Mouse (Mus musculus): ENCODE results near the gene Sell. TPM values are rescaled to one million over a fixed set of nuclear protein-coding genes. Genes with fewer than 3 reads are reported as not detected.
"Not testable (repeated sequence)": the region's sequence is repeated elsewhere in the genome, so short reads cannot be mapped to it uniquely, and the experiment has no call there.

Gene Sell
- under 1 TPM in 1 of 4 experiments, not detected in 3; 0.20 TPM for total RNA-seq (2022)

- DNase-seq (ENCODE audit: low spot score in 2 of 2): no peak
Measured at GRCm38 (mm10) chr1:164061925-164062324, at the start of gene Sell. Gene Sell (plus strand): TSS chr1:164061982.

- DNase-seq (ENCODE audit: low spot score in 2 of 2): no peak
Measured at GRCm38 (mm10) chr1:164014616-164015015, 47.2 kb upstream of the Sell start.

GRCm38 (mm10) chr1:164018221-164018896 lies 43.4 kb upstream of the Sell start:
- no peak for DNase-seq (ENCODE audit: low spot score in 2 of 2)

GRCm38 (mm10) chr1:164019789-164020188 lies 42.0 kb upstream of the Sell start:
- DNase-seq (ENCODE audit: low spot score in 2 of 2): no peak

- not testable (repeated sequence) for DNase-seq (ENCODE audit: low spot score in 2 of 2)
Measured at GRCm38 (mm10) chr1:164020746-164021145, 41.0 kb upstream of the Sell start.

- not testable (repeated sequence) for DNase-seq (ENCODE audit: low spot score in 2 of 2)
Measured at GRCm38 (mm10) chr1:164022106-164022505, 39.7 kb upstream of the Sell start.

GRCm38 (mm10) chr1:164025685-164026084 lies 36.1 kb upstream of the Sell start:
- DNase-seq (ENCODE audit: low spot score in 2 of 2): no peak

GRCm38 (mm10) chr1:164027416-164027815 lies 34.4 kb upstream of the Sell start:
- no peak for DNase-seq (ENCODE audit: low spot score in 2 of 2)

GRCm38 (mm10) chr1:164040385-164041135 lies 21.2 kb upstream of the Sell start:
- DNase-seq (ENCODE audit: low spot score in 2 of 2): no peak

GRCm38 (mm10) chr1:164043549-164043948 lies 18.2 kb upstream of the Sell start:
- DNase-seq (ENCODE audit: low spot score in 2 of 2): no peak

- DNase-seq (ENCODE audit: low spot score in 2 of 2): no peak
Measured at GRCm38 (mm10) chr1:164047934-164048333, 13.8 kb upstream of the Sell start, which contains the start of gene Sele. Gene Sele (plus strand): TSS chr1:164048234.

GRCm38 (mm10) chr1:164053561-164053960 lies 8.2 kb upstream of the Sell start:
- DNase-seq (ENCODE audit: low spot score in 2 of 2): no peak

- DNase-seq (ENCODE audit: low spot score in 2 of 2): no peak
Measured at GRCm38 (mm10) chr1:164054800-164055199, 7.0 kb upstream of the Sell start.

- no peak for DNase-seq (ENCODE audit: low spot score in 2 of 2)
Measured at GRCm38 (mm10) chr1:164060071-164060470, 1.7 kb upstream of the Sell start.

GRCm38 (mm10) chr1:164061278-164061677 lies 504 bp upstream of the Sell start:
- no peak for DNase-seq (ENCODE audit: low spot score in 2 of 2)

- no peak for DNase-seq (ENCODE audit: low spot score in 2 of 2)
Measured at GRCm38 (mm10) chr1:164062856-164063255, 1.1 kb downstream of the Sell start.

- no peak for DNase-seq (ENCODE audit: low spot score in 2 of 2)
Measured at GRCm38 (mm10) chr1:164063745-164064144, 2.0 kb downstream of the Sell start.

- DNase-seq (ENCODE audit: low spot score in 2 of 2): no peak
Measured at GRCm38 (mm10) chr1:164069261-164069660, 7.5 kb downstream of the Sell start.

- no peak for DNase-seq (ENCODE audit: low spot score in 2 of 2)
Measured at GRCm38 (mm10) chr1:164070461-164070860, 8.7 kb downstream of the Sell start.

- DNase-seq (ENCODE audit: low spot score in 2 of 2): no peak
Measured at GRCm38 (mm10) chr1:164071111-164071510, 9.3 kb downstream of the Sell start.

GRCm38 (mm10) chr1:164072001-164072400 lies 10.2 kb downstream of the Sell start:
- no peak for DNase-seq (ENCODE audit: low spot score in 2 of 2)

GRCm38 (mm10) chr1:164073091-164073490 lies 11.3 kb downstream of the Sell start:
- DNase-seq (ENCODE audit: low spot score in 2 of 2): no peak

- no peak for DNase-seq (ENCODE audit: low spot score in 2 of 2)
Measured at GRCm38 (mm10) chr1:164073803-164074202, 12.0 kb downstream of the Sell start.
